Mouse (Mus musculus): Measurements from ENCODE around the gene Uxt. TPM values are rescaled to one million over a fixed set of nuclear protein-coding genes. Genes with fewer than 3 reads are reported as not detected.

The Uxt gene
- polyA plus RNA-seq, 1 experiment from 2014 or later: 58.0 TPM

GRCm38 (mm10) chrX:20921366-20921765, 40.5 kb downstream of the Uxt start:
- H3K27me3 ChIP-seq (ENCODE audit: insufficient read depth, low read length): peaks cover 5% of the 10 kb centered on the region; the same call in 1 of the 2 replicates
- H3K4me3 ChIP-seq (ENCODE audit: low read length): peak overlapping the region; percentile 45; the same call in 1 of the 2 replicates
- no peaks in the 10 kb centered on the region for H3K36me3 ChIP-seq (ENCODE audit: insufficient read depth, low read length)
- WGBS: 45% methylated on average over 5 of the region's 5 CpGs
- ATAC-seq (ENCODE audit: low FRiP score, low TSS enrichment): no peak
- peak overlapping the region; percentile 61 for H3K4me2 ChIP-seq (replicated peaks; ENCODE audit: low read depth, low read length)
- H3K9me3 ChIP-seq (ENCODE audit: low read length): no peaks in the 10 kb centered on the region
- H3K27ac ChIP-seq (ENCODE audit: low read length): no peak overlapping the region
- H3K4me1 ChIP-seq (ENCODE audit: insufficient read depth, low read length): 0 out of 2 replicates have a peak, but pooled peaks cover 2% of the 10 kb centered on the region
- no peak overlapping the region for H3K9ac ChIP-seq (replicated peaks; ENCODE audit: low read length)

DNA sequence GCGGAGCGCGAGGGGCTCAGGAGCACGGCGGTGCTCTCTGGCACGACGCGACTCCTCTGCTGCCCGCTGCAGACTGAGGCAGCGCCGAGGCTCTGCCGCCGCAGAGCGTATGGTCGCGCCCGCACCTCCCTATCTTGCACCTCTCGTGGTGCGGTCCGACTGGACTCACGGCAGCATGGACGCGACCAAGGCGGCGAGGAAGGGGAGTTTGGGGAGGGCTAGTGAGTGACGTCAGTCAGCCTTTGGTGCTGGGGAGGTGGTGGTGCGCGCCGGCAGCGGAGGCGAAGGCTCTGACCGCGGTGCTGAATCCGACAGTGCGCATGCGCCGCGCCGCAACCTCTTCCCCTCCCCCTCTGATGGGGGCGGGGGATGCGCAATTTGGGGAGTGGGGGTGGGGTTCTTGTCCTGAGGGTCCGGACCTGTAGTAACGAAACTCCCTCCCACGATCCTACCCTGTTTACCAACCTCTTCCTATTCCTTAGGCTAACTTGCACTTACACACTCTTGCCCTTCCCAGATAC, 40.9 kb downstream of the Uxt start, which contains the start of gene Syn1:
Gene Syn1, minus strand, starts transcription at position 161 of the 521 bp plus-strand sequence.
- 20% methylated on average over 41 of the region's 44 CpGs for WGBS
- Histone ChIP-seq H3K27me3 (ENCODE audit: insufficient read depth, low read length) (peaks cover 5% of the 10 kb centered on the region; the same call in 1 of the 2 replicates), H3K4me2 (replicated peaks; ENCODE audit: low read depth, low read length) (peak within 1 kb of the TSS; percentile 61), H3K4me3 (ENCODE audit: low read length) (peak within 1 kb of the TSS; percentile 45), H3K4me1 (ENCODE audit: insufficient read depth, low read length) (0 out of 2 replicates have a peak, but pooled peaks cover 2% of the 10 kb centered on the region), H3K36me3 (ENCODE audit: insufficient read depth, low read length) (no peaks in the 10 kb centered on the region), H3K27ac (ENCODE audit: low read length) (no peak within 1 kb of the TSS), H3K9me3 (ENCODE audit: low read length) (no peaks in the 10 kb centered on the region), H3K9ac (replicated peaks; ENCODE audit: low read length) (no peak within 1 kb of the TSS)
- ATAC-seq (ENCODE audit: low FRiP score, low TSS enrichment): peak; percentile 94

- Histone ChIP-seq H3K9ac (replicated peaks; ENCODE audit: low read length) (no peak overlapping the region), H3K4me1 (ENCODE audit: insufficient read depth, low read length) (0 out of 2 replicates have a peak, but pooled peaks cover 2% of the 10 kb centered on the region), H3K9me3 (ENCODE audit: low read length) (no peaks in the 10 kb centered on the region), H3K36me3 (ENCODE audit: insufficient read depth, low read length) (no peaks in the 10 kb centered on the region), H3K4me2 (replicated peaks; ENCODE audit: low read depth, low read length) (peak overlapping the region; percentile 61), H3K27me3 (ENCODE audit: insufficient read depth, low read length) (peaks cover 5% of the 10 kb centered on the region; the same call in 1 of the 2 replicates), H3K4me3 (ENCODE audit: low read length) (peak overlapping the region; percentile 45), H3K27ac (ENCODE audit: low read length) (no peak overlapping the region)
- 13% methylated on average over 34 of the region's 49 CpGs for WGBS
- peak; percentile 58 for ATAC-seq (ENCODE audit: low FRiP score, low TSS enrichment)
Observed at GRCm38 (mm10) chrX:20920249-20920843, 41.5 kb downstream of the Uxt start.

GRCm38 (mm10) chrX:20915075-20915474, 46.7 kb downstream of the Uxt start:
- H3K4me3 ChIP-seq (ENCODE audit: low read length): no peak overlapping the region
- H3K27ac ChIP-seq (ENCODE audit: low read length): no peak overlapping the region
- ATAC-seq (ENCODE audit: low FRiP score, low TSS enrichment): no peak
- H3K9ac ChIP-seq (replicated peaks; ENCODE audit: low read length): no peak overlapping the region
- H3K4me1 ChIP-seq (ENCODE audit: insufficient read depth, low read length): no peaks in the 10 kb centered on the region
- H3K27me3 ChIP-seq (ENCODE audit: insufficient read depth, low read length): peaks cover 5% of the 10 kb centered on the region; the same call in 1 of the 2 replicates
- H3K9me3 ChIP-seq (ENCODE audit: low read length): no peaks in the 10 kb centered on the region
- no peak overlapping the region for H3K4me2 ChIP-seq (replicated peaks; ENCODE audit: low read depth, low read length)
- H3K36me3 ChIP-seq (ENCODE audit: insufficient read depth, low read length): no peaks in the 10 kb centered on the region

DNA sequence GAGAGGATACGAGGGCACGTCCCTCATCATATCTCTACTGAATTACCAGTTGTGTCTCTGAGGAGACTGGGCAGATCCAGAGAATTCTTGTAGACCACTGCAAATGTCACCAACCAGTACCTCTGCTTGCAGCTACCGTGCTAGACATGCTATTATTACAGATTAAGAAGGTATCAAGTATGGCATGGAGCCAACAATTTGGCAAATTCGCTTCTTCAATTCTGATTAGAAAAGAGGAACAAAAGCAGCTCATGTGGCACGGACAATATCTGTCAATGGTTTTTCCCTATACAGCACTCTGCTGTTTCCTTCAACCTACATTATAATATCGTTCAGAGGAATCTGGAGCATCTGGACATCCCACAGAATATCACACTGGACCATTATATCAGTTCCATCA, 48.1 kb downstream of the Uxt start:
- Histone ChIP-seq H3K27ac (ENCODE audit: low read length) (no peak overlapping the region), H3K4me3 (ENCODE audit: low read length) (no peak overlapping the region), H3K4me1 (ENCODE audit: insufficient read depth, low read length) (no peaks in the 10 kb centered on the region), H3K4me2 (replicated peaks; ENCODE audit: low read depth, low read length) (no peak overlapping the region), H3K9ac (replicated peaks; ENCODE audit: low read length) (no peak overlapping the region), H3K27me3 (ENCODE audit: insufficient read depth, low read length) (no peaks in the 10 kb centered on the region), H3K36me3 (ENCODE audit: insufficient read depth, low read length) (no peaks in the 10 kb centered on the region), H3K9me3 (ENCODE audit: low read length) (no peaks in the 10 kb centered on the region)
- no peak for ATAC-seq (ENCODE audit: low FRiP score, low TSS enrichment)
- WGBS: 84% methylated on average over 6 of the region's 6 CpGs

GRCm38 (mm10) chrX:20910074-20910473, 51.7 kb downstream of the Uxt start:
- Histone ChIP-seq H3K4me1 (ENCODE audit: insufficient read depth, low read length) (no peaks in the 10 kb centered on the region), H3K9ac (replicated peaks; ENCODE audit: low read length) (no peak overlapping the region), H3K27ac (ENCODE audit: low read length) (no peak overlapping the region), H3K4me3 (ENCODE audit: low read length) (no peak overlapping the region), H3K9me3 (ENCODE audit: low read length) (no peaks in the 10 kb centered on the region), H3K4me2 (replicated peaks; ENCODE audit: low read depth, low read length) (no peak overlapping the region), H3K27me3 (ENCODE audit: insufficient read depth, low read length) (no peaks in the 10 kb centered on the region), H3K36me3 (ENCODE audit: insufficient read depth, low read length) (no peaks in the 10 kb centered on the region)
- ATAC-seq (ENCODE audit: low FRiP score, low TSS enrichment): no peak
- WGBS: 26% methylated on average over 3 of the region's 3 CpGs

Other genes starting within 250 kb of the Uxt start
- 124 and 143 TPM in 2 replicates for gene Araf, start 164.2 kb downstream of the Uxt start, polyA plus RNA-seq (2015; fragmentation: Nextera tagmentation; extraction: Ambion mirVana)
- gene Timp1, start 91.9 kb downstream of the Uxt start, polyA plus RNA-seq (2015; fragmentation: Nextera tagmentation; extraction: Ambion mirVana): 19.3 and 21.1 TPM in 2 replicates
- 0.27 and 0.51 TPM in 2 replicates for gene Syn1, start 41.0 kb downstream of the Uxt start, polyA plus RNA-seq (2015; fragmentation: Nextera tagmentation; extraction: Ambion mirVana)
- 6.7 and 8.2 TPM in 2 replicates for gene Cfp, start 30.5 kb downstream of the Uxt start, polyA plus RNA-seq (2015; fragmentation: Nextera tagmentation; extraction: Ambion mirVana)
- 13.6 and 17.1 TPM in 2 replicates for gene Elk1, start 11.4 kb downstream of the Uxt start, polyA plus RNA-seq (2015; fragmentation: Nextera tagmentation; extraction: Ambion mirVana)
- 4.9 and 5.9 TPM in 2 replicates for gene Zfp182, start 100.3 kb upstream of the Uxt start, polyA plus RNA-seq (2015; fragmentation: Nextera tagmentation; extraction: Ambion mirVana)
- not detected in 2 replicates for gene Spaca5, start 106.4 kb upstream of the Uxt start, polyA plus RNA-seq (2015; fragmentation: Nextera tagmentation; extraction: Ambion mirVana)
- gene Zfp300, start 127.5 kb upstream of the Uxt start, polyA plus RNA-seq (2015; fragmentation: Nextera tagmentation; extraction: Ambion mirVana): 1.5 and 2.0 TPM in 2 replicates
- not detected in 2 replicates for gene Ssxa1, start 153.8 kb upstream of the Uxt start, polyA plus RNA-seq (2015; fragmentation: Nextera tagmentation; extraction: Ambion mirVana)
- not detected in 2 replicates for gene Gm21876, start 213.6 kb upstream of the Uxt start, polyA plus RNA-seq (2015; fragmentation: Nextera tagmentation; extraction: Ambion mirVana)